Mouse (Mus musculus) lung, postnatal 10 days (tissue): Measurements from ENCODE around the gene Btbd9.

Experiments used
- DNase-seq: peaks from one replicate; pipeline ENCODE4 v3.0.0; 2021

The Btbd9 gene

DNA sequence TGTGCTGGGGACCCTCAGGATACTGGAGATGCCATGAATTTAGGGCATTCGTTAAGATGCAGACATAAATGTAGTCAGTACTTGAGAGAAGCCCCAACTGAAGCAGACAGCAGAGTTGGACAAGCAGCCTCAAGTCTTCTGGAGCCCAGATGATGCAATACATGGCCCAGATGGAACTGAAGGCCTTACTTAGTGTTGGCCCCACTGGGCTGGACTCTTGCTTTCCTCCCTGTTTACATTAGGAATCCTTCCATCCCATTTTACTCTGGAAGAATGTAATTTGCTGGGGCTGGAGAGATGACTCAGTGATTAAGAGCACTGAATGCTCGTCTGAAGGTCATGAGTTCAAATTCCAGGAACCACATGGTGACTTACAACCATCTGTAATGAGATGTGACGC, 136.6 kb downstream of the Btbd9 start:
- no peak for DNase-seq

DNA sequence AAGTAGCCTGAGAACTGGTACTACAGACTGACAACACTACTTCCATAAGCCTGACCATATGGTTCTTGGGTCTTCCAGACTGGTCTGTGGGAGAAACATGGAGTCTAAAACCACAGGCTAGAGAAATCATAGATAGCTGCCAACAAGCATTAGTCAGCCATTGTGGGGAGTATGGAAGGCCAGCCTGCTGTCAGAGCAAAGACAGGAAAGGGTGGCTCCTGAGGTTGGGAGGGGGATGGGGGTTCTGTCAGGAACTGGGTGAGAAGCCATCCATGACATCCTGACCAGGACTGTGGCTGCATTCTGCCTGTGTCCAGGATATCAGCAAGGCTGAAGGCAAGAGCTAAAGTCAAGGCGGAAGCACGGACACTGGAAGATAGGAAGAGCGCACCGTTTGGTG, 137.5 kb downstream of the Btbd9 start:
- peak; percentile 79 for DNase-seq

- no peak for DNase-seq
Measured at GRCm38 (mm10) chr17:30436021-30436461, 140.2 kb downstream of the Btbd9 start.

GRCm38 (mm10) chr17:30435478-30435877, 140.8 kb downstream of the Btbd9 start:
- DNase-seq: peak; percentile 51

GRCm38 (mm10) chr17:30432094-30432493, 144.2 kb downstream of the Btbd9 start:
- DNase-seq: no peak

DNA sequence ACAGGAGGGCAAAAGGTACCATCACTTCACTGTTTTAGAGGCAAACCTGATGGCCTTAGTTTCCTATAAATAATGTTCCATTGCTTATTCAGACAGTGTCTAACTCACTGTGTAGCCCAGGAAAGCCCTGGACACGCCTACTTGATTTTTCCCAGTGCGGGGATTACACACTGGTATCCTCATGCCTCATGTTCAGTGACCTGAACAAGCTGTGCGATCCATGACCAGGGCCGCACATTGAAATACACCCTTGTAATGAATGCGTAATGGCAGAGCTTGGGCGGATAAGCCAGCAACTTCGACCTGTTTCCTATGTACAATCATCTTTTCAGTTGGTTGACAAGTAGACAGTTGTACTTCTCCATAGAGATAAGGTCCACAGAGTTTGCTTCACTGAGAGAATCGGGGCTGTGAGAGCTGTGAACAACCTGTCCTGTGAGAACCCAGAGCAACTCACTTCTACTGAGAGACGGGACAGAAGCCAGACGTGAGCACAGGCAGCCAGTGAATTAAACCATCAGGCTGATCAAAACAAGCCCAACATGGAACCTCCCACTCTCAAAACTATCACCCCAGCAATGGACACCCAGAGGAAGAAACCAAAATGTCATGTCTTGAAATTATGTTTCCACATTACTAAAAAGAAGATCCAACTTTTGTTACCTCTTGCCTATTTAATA, 145.2 kb downstream of the Btbd9 start:
- no peak for DNase-seq

- DNase-seq: no peak
Measured at GRCm38 (mm10) chr17:30428661-30429060, 147.6 kb downstream of the Btbd9 start.

DNA sequence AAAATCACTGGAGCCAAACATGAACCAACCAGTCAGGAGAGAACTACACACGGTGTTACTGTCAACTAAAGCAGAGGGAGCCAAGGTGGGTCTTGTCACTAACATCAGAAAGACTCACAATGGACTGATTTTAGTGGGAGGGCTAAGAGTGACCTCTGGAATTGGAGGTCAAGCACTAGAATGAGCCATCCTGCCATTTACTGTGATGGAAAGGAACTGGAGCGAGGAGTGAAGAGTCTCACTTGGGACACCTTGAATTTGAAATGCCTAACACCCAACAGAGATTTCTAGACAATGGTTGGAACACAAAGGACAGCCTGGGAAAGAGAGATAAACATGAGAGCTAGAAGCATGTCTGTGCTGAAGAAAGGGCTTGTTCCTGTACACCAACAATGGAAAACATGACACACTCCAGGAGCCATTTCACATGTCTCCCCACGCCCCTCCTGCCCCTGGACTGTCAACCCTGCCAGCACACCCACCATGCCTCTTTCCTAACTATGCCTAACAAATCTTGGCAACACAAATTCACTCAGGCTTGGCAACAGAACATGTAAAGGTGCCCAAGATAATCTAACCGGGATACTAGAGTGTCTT, 152.9 kb downstream of the Btbd9 start:
- peak; percentile 63 for DNase-seq

DNA sequence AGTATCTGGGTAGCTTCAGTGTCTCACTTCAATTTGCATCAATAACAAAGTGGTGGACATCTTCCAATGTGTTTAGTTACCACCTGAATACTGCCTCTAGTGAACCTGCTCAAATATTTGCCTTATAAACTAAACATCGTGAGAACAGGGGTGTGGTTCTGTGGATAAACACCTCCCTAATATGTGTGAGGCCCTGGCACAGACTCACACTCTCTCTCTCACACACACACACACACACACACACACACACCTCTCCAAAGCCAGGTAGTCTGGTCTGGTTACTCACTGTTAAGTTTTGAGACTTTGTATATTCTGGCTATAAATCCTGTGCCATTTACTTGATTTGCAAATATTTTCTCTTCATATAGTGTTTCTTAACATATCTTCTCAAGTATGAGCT, 154.0 kb downstream of the Btbd9 start:
- no peak for DNase-seq

GRCm38 (mm10) chr17:30421256-30421655, 155.0 kb downstream of the Btbd9 start:
- no peak for DNase-seq

- DNase-seq: no peak
Measured at GRCm38 (mm10) chr17:30419494-30419893, 156.8 kb downstream of the Btbd9 start.

DNA sequence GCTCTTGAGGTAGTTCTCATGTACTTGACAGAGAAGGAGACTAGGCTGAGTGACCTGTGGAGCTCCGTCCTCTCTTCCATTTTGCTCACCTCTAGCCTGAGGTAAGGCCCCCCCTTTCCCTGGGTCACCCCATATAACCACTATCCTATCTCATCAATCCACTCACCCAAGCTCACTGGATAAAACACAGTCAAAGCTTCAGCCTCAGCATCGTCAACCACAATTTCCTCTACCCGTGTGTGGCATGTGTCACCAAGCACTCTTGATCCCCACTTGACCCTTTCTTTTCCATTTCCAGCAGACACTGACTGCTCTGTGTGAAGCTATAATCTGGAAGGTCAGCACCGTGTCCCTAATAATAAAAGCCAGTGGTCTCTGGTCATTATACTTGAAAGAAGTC, 157.8 kb downstream of the Btbd9 start:
- no peak for DNase-seq

- DNase-seq: no peak
Measured at GRCm38 (mm10) chr17:30417106-30417505, 159.2 kb downstream of the Btbd9 start.

DNA sequence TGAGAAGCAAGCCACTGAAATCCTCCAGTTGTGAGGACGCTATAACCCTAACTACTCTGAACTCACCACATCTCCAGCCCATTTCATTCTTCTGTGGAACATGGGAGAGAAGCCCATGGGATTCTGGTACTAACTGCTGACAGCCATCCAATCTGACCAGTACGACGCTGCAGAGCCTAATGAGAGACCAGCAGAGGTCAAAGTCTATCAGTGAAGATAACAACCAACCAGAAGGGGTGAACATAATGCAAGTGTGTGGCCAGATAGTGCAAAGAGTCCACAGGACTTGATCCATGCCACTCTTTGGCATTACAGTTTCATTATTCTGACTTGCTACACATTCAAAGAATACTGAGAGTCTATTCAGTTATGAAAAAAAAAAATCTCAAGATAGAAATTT, 160.6 kb downstream of the Btbd9 start:
- DNase-seq: no peak

DNA sequence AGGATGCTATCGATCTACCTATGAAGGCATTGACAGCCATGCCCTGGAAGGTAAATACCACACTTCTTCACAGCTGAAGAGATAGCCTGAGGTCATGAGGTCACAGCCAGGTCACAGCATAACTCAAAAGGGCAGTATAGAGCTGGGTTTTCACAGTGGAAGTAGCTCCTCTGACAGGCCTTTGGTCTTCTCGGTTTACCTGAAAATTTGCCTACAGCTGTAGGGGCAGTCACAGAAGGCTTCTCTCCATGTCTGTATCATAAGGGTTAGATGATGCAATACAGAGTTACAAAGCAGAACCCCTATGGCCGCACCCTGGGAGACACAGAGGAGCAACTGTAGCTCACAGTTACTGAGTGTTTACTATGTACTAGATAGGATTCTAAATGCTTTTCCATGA, 163.3 kb downstream of the Btbd9 start:
- no peak for DNase-seq

DNA sequence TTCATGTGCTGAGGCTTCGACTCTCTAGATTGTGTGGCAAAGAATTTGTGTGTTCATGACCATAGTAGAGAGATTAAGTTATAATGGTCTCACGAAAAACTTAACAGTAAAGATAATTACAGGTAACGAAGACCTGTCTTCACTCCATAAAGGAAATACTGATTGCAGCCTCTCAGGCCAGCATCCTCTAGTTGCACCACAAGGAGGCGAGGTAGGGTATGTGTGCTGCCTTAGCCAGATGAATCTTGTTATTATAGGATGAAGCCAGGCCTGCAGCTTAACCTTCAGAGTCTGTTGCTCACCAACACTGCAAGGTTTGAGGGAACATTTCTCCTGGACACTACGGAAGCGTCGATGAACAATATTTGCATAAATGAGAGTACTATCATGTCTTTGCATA, 170.3 kb downstream of the Btbd9 start:
- DNase-seq: no peak

DNA sequence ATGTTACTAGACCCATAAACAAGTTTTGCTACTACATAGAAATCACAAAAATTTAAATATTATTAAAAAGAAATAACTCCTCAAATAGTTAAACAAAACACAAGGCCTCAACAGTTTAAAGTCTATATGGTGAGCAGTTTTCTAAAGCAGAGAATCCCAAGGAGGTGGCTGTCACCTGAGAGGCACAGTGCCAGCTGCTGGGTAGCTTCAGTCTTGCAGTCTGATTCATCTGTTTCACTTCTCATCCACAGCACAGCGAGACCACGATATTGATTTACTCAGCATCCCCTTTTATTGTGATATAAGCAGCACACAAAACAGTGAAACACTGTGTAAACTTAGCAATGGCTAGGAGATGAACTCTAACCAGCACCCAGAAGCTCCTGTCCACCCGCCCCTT, 173.4 kb downstream of the Btbd9 start:
- no peak for DNase-seq

DNA sequence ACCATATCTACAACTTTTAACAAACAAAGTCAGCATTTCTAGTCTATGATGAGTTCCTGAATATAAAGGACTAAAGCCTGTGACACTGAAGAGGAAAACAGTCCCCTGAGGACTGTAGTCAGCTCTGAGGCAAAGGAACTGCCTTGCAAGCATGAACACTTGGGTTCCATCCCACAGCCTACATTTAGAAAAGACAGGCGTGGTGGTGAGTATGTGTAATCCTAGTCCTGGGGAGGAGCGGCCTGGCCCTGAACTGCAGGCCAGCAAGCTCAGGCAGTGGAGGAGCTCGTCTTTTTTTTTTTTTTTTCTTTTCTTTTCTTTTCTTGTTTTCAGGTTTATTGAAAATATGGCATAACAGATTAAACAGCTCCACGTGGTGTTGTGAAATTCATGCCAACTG, 181.0 kb downstream of the Btbd9 start:
- no peak for DNase-seq

DNA sequence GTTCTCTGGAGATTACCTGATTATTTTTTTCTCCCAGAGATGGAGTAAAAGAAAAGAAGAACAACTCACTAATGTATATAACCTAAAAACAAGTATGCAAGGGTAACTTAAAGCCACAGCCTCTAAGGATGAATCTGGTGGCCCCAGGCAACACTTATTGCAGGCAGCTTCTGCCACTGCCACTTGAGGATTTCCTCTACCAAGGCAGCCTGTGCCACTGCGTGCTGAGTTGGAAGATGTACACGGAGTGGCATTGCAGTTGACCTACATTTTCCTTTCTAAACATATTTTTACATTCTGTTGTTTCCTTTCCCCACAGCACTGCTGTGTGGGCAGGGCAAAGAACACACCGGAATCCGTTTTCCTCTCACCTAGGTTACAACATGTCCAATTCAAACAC, 184.3 kb downstream of the Btbd9 start:
- DNase-seq: no peak

DNA sequence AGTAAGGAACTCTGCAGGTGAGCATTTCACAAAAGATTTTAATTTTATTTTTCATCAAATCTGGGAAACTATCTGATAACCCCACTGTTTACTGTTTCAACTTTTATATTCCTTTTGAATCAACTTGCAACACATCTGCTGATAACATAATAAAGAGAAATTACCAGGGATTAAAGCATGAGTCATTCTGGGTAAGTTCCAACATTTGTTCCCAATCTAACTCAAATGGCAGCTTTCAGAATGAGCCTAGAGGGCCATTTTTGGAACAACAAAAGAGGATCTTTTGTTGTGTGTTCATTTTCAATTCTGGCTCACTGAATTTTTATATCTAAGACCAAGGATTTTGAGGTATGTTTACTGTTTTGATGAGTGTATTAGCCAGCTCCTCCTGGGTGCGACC, 185.1 kb downstream of the Btbd9 start:
- DNase-seq: no peak

GRCm38 (mm10) chr17:30389686-30390085, 186.6 kb downstream of the Btbd9 start:
- no peak for DNase-seq

DNA sequence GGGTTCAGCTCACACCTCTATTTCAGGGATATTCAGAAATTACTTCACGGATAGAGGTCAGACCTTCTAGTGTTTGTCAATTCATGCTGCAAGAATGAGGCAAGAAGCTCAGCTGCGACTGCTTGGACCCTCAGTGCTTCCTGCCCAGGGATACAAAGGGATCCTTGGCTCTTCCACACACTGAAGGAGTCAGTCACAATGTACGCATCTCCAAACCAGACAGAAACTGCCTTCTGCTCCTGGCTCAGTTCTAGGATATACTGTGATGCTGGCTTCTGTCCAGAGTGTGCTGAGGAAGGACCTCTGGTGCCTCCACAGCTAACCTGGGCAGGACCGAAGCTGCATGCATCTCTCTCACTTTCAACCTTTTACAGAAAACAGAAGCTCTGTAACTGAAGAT, 187.5 kb downstream of the Btbd9 start:
- peak; percentile 26 for DNase-seq

DNA sequence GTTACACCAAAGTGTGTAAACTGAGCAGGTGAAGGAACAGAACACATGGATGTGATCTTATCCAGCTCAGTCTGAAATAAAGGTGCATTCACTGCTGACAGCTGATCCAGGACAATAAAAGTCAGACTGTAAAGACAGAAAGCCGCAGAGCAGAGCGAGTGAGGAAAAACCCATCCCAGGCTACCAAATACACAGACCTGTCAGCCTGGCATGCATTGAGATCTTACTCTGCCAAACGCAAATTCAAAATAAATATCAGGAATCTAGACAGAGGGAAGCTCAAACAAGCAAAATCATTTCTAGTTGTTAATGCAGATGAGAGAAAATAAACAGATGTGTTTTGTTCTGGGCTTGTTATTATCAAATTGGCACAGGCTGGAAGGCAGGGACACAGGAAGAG, 187.9 kb downstream of the Btbd9 start:
- no peak for DNase-seq

- DNase-seq: no peak
Measured at GRCm38 (mm10) chr17:30386241-30386640, 190.0 kb downstream of the Btbd9 start.

- no peak for DNase-seq
Measured at GRCm38 (mm10) chr17:30383649-30384048, 192.6 kb downstream of the Btbd9 start.
